Mouse (Mus musculus): ENCODE data around the gene Scin.
A peak's percentile ranks its signal among the peaks of the same experiment; 100 is the strongest.
"Not testable (repeated sequence)": the region's sequence is repeated elsewhere in the genome, so short reads cannot be mapped to it uniquely, and the experiment has no call there.

Gene Scin

GRCm38 (mm10) chr12:40133573-40134271 lies at the start of gene Scin:
TSS of gene Scin (minus strand) at chr12:40134228.
- no peak for DNase-seq

- DNase-seq = peak in 1 of 2 experiments; percentile 39
These were observed 43.1 kb upstream of the Scin start for GRCm38 (mm10) chr12:40177089-40177488.

- no peak for DNase-seq
These were observed 42.1 kb upstream of the Scin start for GRCm38 (mm10) chr12:40176158-40176557.

GRCm38 (mm10) chr12:40175171-40175570 lies 41.1 kb upstream of the Scin start:
- DNase-seq = not testable (repeated sequence)

GRCm38 (mm10) chr12:40171637-40172036 lies 37.6 kb upstream of the Scin start:
- no peak for DNase-seq

- no peak for DNase-seq
These were observed 35.6 kb upstream of the Scin start for GRCm38 (mm10) chr12:40169675-40170074.

- DNase-seq = peak in 1 of 2 experiments; percentile 2
These were observed 30.6 kb upstream of the Scin start for GRCm38 (mm10) chr12:40164621-40165020.

GRCm38 (mm10) chr12:40160777-40161176 lies 26.7 kb upstream of the Scin start:
- DNase-seq = no peak

GRCm38 (mm10) chr12:40154188-40154587 lies 20.2 kb upstream of the Scin start:
- DNase-seq = no peak

- DNase-seq = no peak
These were observed 18.5 kb upstream of the Scin start for GRCm38 (mm10) chr12:40152353-40153069.

GRCm38 (mm10) chr12:40147319-40147718 lies 13.3 kb upstream of the Scin start:
- no peak for DNase-seq

- DNase-seq = no peak
These were observed 12.5 kb upstream of the Scin start for GRCm38 (mm10) chr12:40146510-40146909.

- no peak for DNase-seq
These were observed 6.7 kb upstream of the Scin start for GRCm38 (mm10) chr12:40140706-40141105.

- DNase-seq = no peak
These were observed 5.6 kb upstream of the Scin start for GRCm38 (mm10) chr12:40139484-40140245.

GRCm38 (mm10) chr12:40134529-40134928 lies 501 bp upstream of the Scin start:
- DNase-seq = no peak

- no peak for DNase-seq
These were observed 845 bp downstream of the Scin start for GRCm38 (mm10) chr12:40133194-40133572.

GRCm38 (mm10) chr12:40118872-40119271 lies 15.2 kb downstream of the Scin start:
- DNase-seq = no peak

- DNase-seq = no peak
These were observed 17.0 kb downstream of the Scin start for GRCm38 (mm10) chr12:40117045-40117444.

- no peak for DNase-seq
These were observed 17.8 kb downstream of the Scin start for GRCm38 (mm10) chr12:40116214-40116613.

- no peak for DNase-seq
These were observed 19.1 kb downstream of the Scin start for GRCm38 (mm10) chr12:40114883-40115282.

- no peak for DNase-seq
These were observed 20.0 kb downstream of the Scin start for GRCm38 (mm10) chr12:40114020-40114419.

GRCm38 (mm10) chr12:40113605-40114004 lies 20.4 kb downstream of the Scin start:
- DNase-seq = no peak

- no peak for DNase-seq
These were observed 24.8 kb downstream of the Scin start for GRCm38 (mm10) chr12:40109227-40109626.

- DNase-seq = no peak
These were observed 25.9 kb downstream of the Scin start for GRCm38 (mm10) chr12:40108143-40108542.

Data from spleen, adult 18-20 months (tissue).